Mouse (Mus musculus) G1E-ER4 (cell line): Measurements from ENCODE around the gene Ccdc152. TPM values are rescaled to one million over a fixed set of nuclear protein-coding genes. Genes with fewer than 3 reads are reported as not detected.

ENCODE experiments used
- GATA1 ChIP-seq: IDR thresholded peaks from one replicate; pipeline ENCODE4 v1.8.0; 2012; ENCODE audit warnings: low read length, inconsistent platforms
- polyA plus RNA-seq: library from polyadenylated mRNA; stranded (reverse); fragments of >175 nt; gene quantifications from 2 replicates; pipeline ENCODE4 v1.2.3, GENCODE M21; 2012

Gene Ccdc152
- polyA plus RNA-seq, 1 experiment = not detected

GRCm38 (mm10) chr15:3295986-3296385 is 7.3 kb downstream of the Ccdc152 start:
- TF ChIP-seq GATA1 = no peak

- no peak for TF ChIP-seq GATA1
These were observed 9.8 kb downstream of the Ccdc152 start for GRCm38 (mm10) chr15:3293477-3293876.

GRCm38 (mm10) chr15:3290435-3290834 is 12.9 kb downstream of the Ccdc152 start:
- no peak for TF ChIP-seq GATA1

GRCm38 (mm10) chr15:3286032-3286431 is 17.3 kb downstream of the Ccdc152 start:
- no peak for TF ChIP-seq GATA1

- no peak for TF ChIP-seq GATA1
These were observed 21.6 kb downstream of the Ccdc152 start for GRCm38 (mm10) chr15:3281737-3282136.

GRCm38 (mm10) chr15:3281216-3281615 is 22.1 kb downstream of the Ccdc152 start:
- no peak for TF ChIP-seq GATA1

GRCm38 (mm10) chr15:3279242-3279641 is 24.1 kb downstream of the Ccdc152 start:
- TF ChIP-seq GATA1 = no peak

GRCm38 (mm10) chr15:3277391-3277790 is 25.9 kb downstream of the Ccdc152 start:
- no peak for TF ChIP-seq GATA1

GRCm38 (mm10) chr15:3273191-3273590 is 30.1 kb downstream of the Ccdc152 start:
- no peak for TF ChIP-seq GATA1

GRCm38 (mm10) chr15:3271216-3271615 is 32.1 kb downstream of the Ccdc152 start:
- TF ChIP-seq GATA1 = no peak

- no peak for TF ChIP-seq GATA1
These were observed 32.7 kb downstream of the Ccdc152 start for GRCm38 (mm10) chr15:3270646-3271077.

GRCm38 (mm10) chr15:3269996-3270645 is 33.2 kb downstream of the Ccdc152 start:
- no peak for TF ChIP-seq GATA1

GRCm38 (mm10) chr15:3269496-3269895 is 33.8 kb downstream of the Ccdc152 start:
- no peak for TF ChIP-seq GATA1

GRCm38 (mm10) chr15:3268247-3268646 is 35.1 kb downstream of the Ccdc152 start, which contains the start of gene Selenop:
TSS of gene Selenop (plus strand) at chr15:3268547.
- TF ChIP-seq GATA1 = no peak

- no peak for TF ChIP-seq GATA1
These were observed 38.5 kb downstream of the Ccdc152 start for GRCm38 (mm10) chr15:3264828-3265227.

GRCm38 (mm10) chr15:3264293-3264692 is 39.0 kb downstream of the Ccdc152 start:
- no peak for TF ChIP-seq GATA1

- TF ChIP-seq GATA1 = no peak
These were observed 40.4 kb downstream of the Ccdc152 start for GRCm38 (mm10) chr15:3262883-3263282.

GRCm38 (mm10) chr15:3260309-3260708 is 43.0 kb downstream of the Ccdc152 start:
- TF ChIP-seq GATA1 = no peak

GRCm38 (mm10) chr15:3259025-3259424 is 44.3 kb downstream of the Ccdc152 start:
- TF ChIP-seq GATA1 = no peak
